Mouse (Mus musculus) layer of hippocampus, adult 9-10 months (tissue): ENCODE measurements around the gene Mtif2.

Experiments used
- DNase-seq: peaks from one replicate; pipeline ENCODE4 v3.0.0; 2022; ENCODE audit warnings: low spot score

Mtif2 gene

GRCm38 (mm10) chr11:29560452-29560851 lies 34.2 kb downstream of the Mtif2 start:
- DNase-seq = no peak

DNA sequence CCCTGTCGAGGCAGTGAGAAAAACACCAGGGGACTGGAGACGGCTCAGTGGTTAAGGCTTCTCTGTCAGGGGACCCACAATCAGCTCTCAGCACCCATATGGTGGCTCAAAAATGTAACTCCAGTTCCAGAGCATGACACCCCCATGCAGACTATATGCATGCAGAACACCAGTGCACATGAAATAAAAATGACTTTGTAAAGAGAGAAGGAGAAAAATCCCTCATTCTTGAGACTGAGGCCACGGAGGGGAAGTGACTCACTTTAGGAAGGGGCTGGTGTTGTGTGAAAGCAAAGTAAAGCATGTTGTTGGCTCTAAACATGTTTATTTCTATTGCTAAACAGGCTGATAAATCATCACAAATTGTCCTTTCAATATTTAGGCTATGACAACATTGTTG lies 34.8 kb downstream of the Mtif2 start:
- no peak for DNase-seq

DNA sequence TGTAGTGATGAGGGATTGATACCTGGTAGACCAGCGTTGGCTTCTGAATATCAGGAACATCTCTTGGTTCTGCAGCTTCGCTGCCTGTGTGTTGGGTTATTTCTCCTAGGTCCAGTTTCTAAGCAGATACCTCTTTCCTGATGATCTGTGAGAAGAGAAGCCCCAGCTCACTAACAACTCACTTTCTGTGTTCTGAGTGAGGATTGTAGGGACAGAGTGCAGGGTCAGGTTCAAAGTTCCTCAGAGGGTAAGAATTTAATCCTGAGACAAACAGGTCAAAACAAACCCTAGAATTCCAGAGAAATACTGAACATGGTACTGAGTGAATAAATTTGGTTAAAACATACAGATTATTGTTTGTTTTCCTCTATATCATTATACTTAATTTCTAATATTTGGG lies 37.2 kb downstream of the Mtif2 start:
- no peak for DNase-seq

- DNase-seq = no peak
Measured at GRCm38 (mm10) chr11:29571536-29571935, 45.3 kb downstream of the Mtif2 start.

- DNase-seq = no peak
Measured at GRCm38 (mm10) chr11:29572656-29573055, 46.4 kb downstream of the Mtif2 start.

DNA sequence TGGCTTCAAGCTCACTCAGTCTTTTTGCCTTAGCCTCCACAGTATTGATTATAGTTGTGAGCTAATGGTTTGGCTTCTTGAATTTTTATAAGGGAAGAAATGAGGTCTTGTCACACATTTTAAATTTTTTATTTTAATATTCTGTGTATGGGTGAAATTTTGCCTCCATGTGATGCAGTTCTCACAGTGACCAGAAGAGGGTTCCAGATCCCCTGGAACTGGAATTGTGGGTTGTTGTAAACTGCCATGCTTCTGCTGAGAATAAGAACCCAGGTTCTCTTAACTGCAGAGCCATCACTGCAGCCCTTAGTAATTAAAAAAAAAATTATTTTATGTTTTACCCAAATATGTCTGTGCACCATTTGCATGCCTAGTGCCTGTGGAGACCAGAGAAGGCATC lies 53.4 kb downstream of the Mtif2 start:
- DNase-seq = no peak
